Mouse (Mus musculus) ES-Bruce4 (cell line): ENCODE results near the gene Rnd1. TPM values are rescaled to one million over a fixed set of nuclear protein-coding genes. Genes with fewer than 3 reads are reported as not detected.

ENCODE experiments used
- H3K27ac ChIP-seq: 2 replicates; pipeline ENCODE4 v1.5.1; 2012; ENCODE audit warnings: low read length, inconsistent platforms; ENCODE audit not compliant: insufficient read depth
- H3K27me3 ChIP-seq: 2 replicates; pipeline ENCODE4 v1.6.1; 2012; ENCODE audit warnings: mild to moderate bottlenecking, low read length, inconsistent platforms; ENCODE audit not compliant: control insufficient read depth, poor library complexity, insufficient read depth, severe bottlenecking
- H3K36me3 ChIP-seq: 2 replicates; pipeline ENCODE4 v1.6.1; 2012; ENCODE audit warnings: inconsistent platforms, mild to moderate bottlenecking, low read length, moderate library complexity; ENCODE audit not compliant: control insufficient read depth, poor library complexity, insufficient read depth, severe bottlenecking
- H3K4me1 ChIP-seq: one replicate; pipeline ENCODE4 v1.8.1; 2011; ENCODE audit warnings: low read length; ENCODE audit not compliant: control insufficient read depth, insufficient read depth
- H3K4me3 ChIP-seq: 2 replicates; pipeline ENCODE4 v1.5.1; 2011; ENCODE audit warnings: low read depth, mild to moderate bottlenecking, low read length
- H3K9ac ChIP-seq: 2 replicates; pipeline ENCODE4 v1.6.1; 2012; ENCODE audit warnings: low read depth, mild to moderate bottlenecking, inconsistent platforms; ENCODE audit not compliant: poor library complexity, severe bottlenecking
- H3K9me3 ChIP-seq: replicated peaks from 2 replicates; pipeline ENCODE4 v1.6.1; 2012; ENCODE audit warnings: mild to moderate bottlenecking, low read length, inconsistent platforms; ENCODE audit not compliant: control insufficient read depth, poor library complexity, insufficient read depth, severe bottlenecking
- CTCF ChIP-seq: IDR thresholded peaks from one replicate; pipeline ENCODE4 v1.8.1; 2011; ENCODE audit warnings: low read depth, low read length
- EP300 ChIP-seq: IDR thresholded peaks from 2 replicates; pipeline ENCODE4 v1.6.1; 2011; ENCODE audit warnings: low read depth, low read length; ENCODE audit not compliant: insufficient read depth
- POLR2A ChIP-seq: IDR thresholded peaks from one replicate; pipeline ENCODE4 v1.8.1; 2011; ENCODE audit warnings: low read length; ENCODE audit not compliant: insufficient read depth
- polyA plus RNA-seq: library from polyadenylated mRNA; stranded (reverse); fragments of >200 nt; gene quantifications from 2 replicates; pipeline ENCODE4 v1.2.4, GENCODE M21; 2011; ENCODE audit warnings: low read depth; ENCODE audit not compliant: missing spikeins, insufficient read depth, insufficient read length

The Rnd1 gene
- polyA plus RNA-seq, 1 experiment = 3.7 TPM

DNA sequence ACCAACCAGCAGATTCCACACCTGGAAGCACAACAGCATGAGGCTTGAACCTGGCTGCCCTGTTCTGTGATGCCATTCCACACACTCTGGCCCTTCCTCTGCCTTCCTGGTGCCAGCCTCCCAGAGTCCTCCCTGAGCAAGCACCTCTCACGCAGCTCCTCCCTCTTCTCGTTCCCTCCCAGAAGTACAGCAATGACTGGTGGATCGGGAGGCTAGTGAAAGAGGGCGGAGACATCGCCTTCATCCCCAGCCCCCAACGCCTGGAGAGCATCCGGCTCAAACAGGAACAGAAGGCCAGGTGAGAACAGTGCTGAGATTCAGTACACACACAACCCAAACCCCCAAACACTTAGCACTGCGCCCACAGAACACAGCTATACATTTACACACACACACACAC, 37.1 kb downstream of the Rnd1 start:
- Histone ChIP-seq H3K9ac (no peak overlapping the region), H3K4me1 (peaks cover 10% of the 10 kb centered on the region), H3K27ac (no peak overlapping the region), H3K36me3 (no peaks in the 10 kb centered on the region; the same call in 1 of the 2 replicates), H3K27me3 (no peaks in the 10 kb centered on the region), H3K9me3 (no peaks in the 10 kb centered on the region), H3K4me3 (no peak overlapping the region)
- TF ChIP-seq CTCF (no peak), EP300 (peak; percentile 51; the same call in 1 of the 2 replicates)

DNA sequence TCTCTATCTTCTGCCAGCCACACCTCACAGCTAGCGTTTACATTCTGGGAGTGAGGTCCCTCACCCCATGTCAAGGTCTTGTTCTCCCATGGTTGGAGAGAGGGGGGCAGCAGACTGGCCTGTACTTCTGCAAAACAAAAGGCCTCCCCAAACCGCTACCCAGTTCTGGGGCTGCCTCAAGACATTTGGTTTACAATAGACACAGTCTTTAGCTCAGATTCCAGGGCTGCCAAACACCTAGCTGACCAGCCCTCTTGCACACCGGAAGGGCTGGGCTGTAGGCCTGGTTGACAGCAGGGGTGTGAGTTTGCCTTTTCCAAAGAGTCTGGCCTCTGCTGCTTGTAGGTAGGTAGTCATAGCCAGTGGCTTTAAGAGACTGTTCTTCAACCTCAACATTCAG, 40.1 kb downstream of the Rnd1 start:
- TF ChIP-seq EP300 (peak; percentile 72), CTCF (no peak)
- Histone ChIP-seq H3K4me3 (no peak overlapping the region), H3K27ac (no peak overlapping the region), H3K9ac (no peak overlapping the region), H3K9me3 (no peaks in the 10 kb centered on the region), H3K27me3 (no peaks in the 10 kb centered on the region), H3K4me1 (peaks cover 10% of the 10 kb centered on the region), H3K36me3 (no peaks in the 10 kb centered on the region)

DNA sequence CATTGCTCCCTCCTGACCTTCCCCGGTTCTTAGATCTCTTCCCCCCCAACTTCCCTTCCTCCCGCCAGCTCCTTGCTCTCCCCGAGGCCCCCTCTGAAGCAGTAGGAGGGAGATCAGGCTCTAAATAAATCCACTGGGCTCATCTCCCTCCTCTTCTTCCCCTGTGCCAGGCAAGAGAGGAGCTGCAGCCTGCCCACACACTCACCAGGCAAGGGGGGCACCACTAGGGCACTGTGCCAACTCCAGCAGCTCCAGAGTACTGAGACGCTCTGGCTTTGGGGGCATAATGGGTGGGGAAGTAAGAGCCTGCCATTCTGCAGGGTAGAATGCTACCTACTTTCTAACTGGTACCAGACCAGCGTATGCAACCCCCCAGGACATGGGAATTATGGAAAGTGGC, 40.7 kb downstream of the Rnd1 start:
- Histone ChIP-seq H3K27me3 (no peaks in the 10 kb centered on the region), H3K27ac (no peak overlapping the region), H3K36me3 (no peaks in the 10 kb centered on the region), H3K9me3 (no peaks in the 10 kb centered on the region), H3K4me3 (no peak overlapping the region), H3K4me1 (peaks cover 8% of the 10 kb centered on the region), H3K9ac (no peak overlapping the region)
- TF ChIP-seq CTCF = no peak
- no peak for TF ChIP-seq EP300
- no peak for TF ChIP-seq POLR2A

- H3K4me1 ChIP-seq = peaks cover 10% of the 10 kb centered on the region
- peak overlapping the region; percentile 63 for H3K4me3 ChIP-seq
- TF ChIP-seq CTCF (no peak), EP300 (no peak)
- no peak overlapping the region for H3K27ac ChIP-seq
- no peaks in the 10 kb centered on the region for H3K27me3 ChIP-seq
- peak overlapping the region; percentile 80 for H3K9ac ChIP-seq
- no peaks in the 10 kb centered on the region for H3K9me3 ChIP-seq
- no peaks in the 10 kb centered on the region for H3K36me3 ChIP-seq
Measured at GRCm38 (mm10) chr15:98635291-98635841, 41.9 kb downstream of the Rnd1 start.

- TF ChIP-seq CTCF = no peak
- TF ChIP-seq EP300 = no peak
- TF ChIP-seq POLR2A = no peak
- no peak overlapping the region for H3K27ac ChIP-seq
- peak overlapping the region; percentile 68 for H3K4me3 ChIP-seq
- no peaks in the 10 kb centered on the region for H3K36me3 ChIP-seq
- H3K9me3 ChIP-seq = no peaks in the 10 kb centered on the region
- peaks cover 8% of the 10 kb centered on the region for H3K4me1 ChIP-seq
- peak overlapping the region; percentile 80 for H3K9ac ChIP-seq
- no peaks in the 10 kb centered on the region for H3K27me3 ChIP-seq
Measured at GRCm38 (mm10) chr15:98634541-98635081, 42.6 kb downstream of the Rnd1 start.

- peaks cover 8% of the 10 kb centered on the region for H3K4me1 ChIP-seq
- H3K36me3 ChIP-seq = no peaks in the 10 kb centered on the region
- no peaks in the 10 kb centered on the region for H3K9me3 ChIP-seq
- no peaks in the 10 kb centered on the region for H3K27me3 ChIP-seq
- H3K9ac ChIP-seq = peak overlapping the region; percentile 80
- TF ChIP-seq POLR2A (no peak), CTCF (no peak), EP300 (no peak)
- peak overlapping the region; percentile 68 for H3K4me3 ChIP-seq
- H3K27ac ChIP-seq = no peak overlapping the region
Measured at GRCm38 (mm10) chr15:98633822-98634470, 43.3 kb downstream of the Rnd1 start.
